Mouse (Mus musculus): ENCODE data around the gene Plet1. TPM values are rescaled to one million over a fixed set of nuclear protein-coding genes. Genes with fewer than 3 reads are reported as not detected.

Gene Plet1
- polyA plus RNA-seq, 1 experiment from 2014 or later = 0.90 TPM

- no peaks in the 10 kb centered on the region for H3K9me3 ChIP-seq (ENCODE audit: control insufficient read depth, low read length)
- no peak overlapping the region for H3K9ac ChIP-seq (ENCODE audit: low read depth, low read length)
- H3K27me3 ChIP-seq (replicated peaks; ENCODE audit: control insufficient read depth, insufficient read depth, low read length) = no peaks in the 10 kb centered on the region
- H3K27ac ChIP-seq (ENCODE audit: low read depth, low read length) = no peak overlapping the region
- ATAC-seq = 0 out of 2 replicates have a peak, but pooled peaks have one; percentile 54
- H3K4me3 ChIP-seq (ENCODE audit: low read length) = no peak overlapping the region
- peak overlapping the region; percentile 34 for H3K4me2 ChIP-seq (ENCODE audit: low read length)
- H3K36me3 ChIP-seq (ENCODE audit: control insufficient read depth, insufficient read depth, low read length) = no peaks in the 10 kb centered on the region
- 4% methylated on average over 10 of the region's 10 CpGs for WGBS
- H3K4me1 ChIP-seq (ENCODE audit: control insufficient read depth, insufficient read depth, low read depth, low read length) = peaks cover 3% of the 10 kb centered on the region; the same call in 1 of the 2 replicates
Observed at GRCm38 (mm10) chr9:50485521-50485920, 8.8 kb upstream of the Plet1 start.

GRCm38 (mm10) chr9:50490836-50491235, 3.5 kb upstream of the Plet1 start:
- Histone ChIP-seq H3K4me2 (ENCODE audit: low read length) (no peak overlapping the region), H3K9me3 (ENCODE audit: control insufficient read depth, low read length) (no peaks in the 10 kb centered on the region), H3K27me3 (replicated peaks; ENCODE audit: control insufficient read depth, insufficient read depth, low read length) (no peaks in the 10 kb centered on the region), H3K4me3 (ENCODE audit: low read length) (no peak overlapping the region), H3K27ac (ENCODE audit: low read depth, low read length) (no peak overlapping the region), H3K36me3 (ENCODE audit: control insufficient read depth, insufficient read depth, low read length) (no peaks in the 10 kb centered on the region), H3K4me1 (ENCODE audit: control insufficient read depth, insufficient read depth, low read depth, low read length) (no peaks in the 10 kb centered on the region; the same call in 1 of the 2 replicates), H3K9ac (ENCODE audit: low read depth, low read length) (no peak overlapping the region)
- no peak for ATAC-seq

DNA sequence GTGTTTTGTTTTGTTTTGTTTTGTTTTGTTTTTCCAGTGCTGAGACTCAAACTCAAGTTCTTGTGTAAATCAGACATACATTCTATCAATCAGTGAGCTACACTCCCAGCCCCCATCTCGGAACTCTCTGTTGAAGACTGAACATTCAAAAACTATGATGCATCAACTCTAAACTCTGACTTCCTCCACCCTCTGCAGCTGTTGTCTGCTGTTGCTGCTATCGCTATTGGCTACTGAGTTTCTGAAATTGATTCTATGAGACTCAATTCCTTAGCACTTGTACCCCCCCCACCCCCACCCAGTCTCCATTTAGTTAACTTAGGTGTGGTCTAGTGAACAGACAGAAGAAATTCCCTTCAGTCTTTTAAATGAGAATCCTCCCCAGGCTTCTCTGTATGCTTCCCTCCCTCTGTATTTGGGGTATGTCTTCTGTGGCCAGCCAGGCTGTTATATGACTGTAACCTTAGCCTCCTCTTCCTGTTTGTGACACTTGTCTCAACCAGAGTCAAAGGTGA, 2.7 kb upstream of the Plet1 start:
- Histone ChIP-seq H3K9me3 (ENCODE audit: control insufficient read depth, low read length) (no peaks in the 10 kb centered on the region), H3K36me3 (ENCODE audit: control insufficient read depth, insufficient read depth, low read length) (no peaks in the 10 kb centered on the region), H3K4me1 (ENCODE audit: control insufficient read depth, insufficient read depth, low read depth, low read length) (peaks cover 3% of the 10 kb centered on the region), H3K27me3 (replicated peaks; ENCODE audit: control insufficient read depth, insufficient read depth, low read length) (no peaks in the 10 kb centered on the region), H3K4me2 (ENCODE audit: low read length) (no peak overlapping the region), H3K27ac (ENCODE audit: low read depth, low read length) (no peak overlapping the region), H3K4me3 (ENCODE audit: low read length) (no peak overlapping the region), H3K9ac (ENCODE audit: low read depth, low read length) (no peak overlapping the region)
- 77% methylated on average over 2 of the region's 2 CpGs for WGBS
- no peak for ATAC-seq

- no peak overlapping the region for H3K4me3 ChIP-seq (ENCODE audit: low read length)
- H3K27me3 ChIP-seq (replicated peaks; ENCODE audit: control insufficient read depth, insufficient read depth, low read length) = no peaks in the 10 kb centered on the region; the same call in 1 of the 2 replicates
- WGBS = 75% methylated on average over 2 of the region's 2 CpGs
- H3K9ac ChIP-seq (ENCODE audit: low read depth, low read length) = no peak overlapping the region
- H3K4me1 ChIP-seq (ENCODE audit: control insufficient read depth, insufficient read depth, low read depth, low read length) = peaks cover 3% of the 10 kb centered on the region
- H3K27ac ChIP-seq (ENCODE audit: low read depth, low read length) = no peak overlapping the region
- no peaks in the 10 kb centered on the region for H3K9me3 ChIP-seq (ENCODE audit: control insufficient read depth, low read length)
- H3K4me2 ChIP-seq (ENCODE audit: low read length) = no peak overlapping the region
- no peak for ATAC-seq
- no peaks in the 10 kb centered on the region for H3K36me3 ChIP-seq (ENCODE audit: control insufficient read depth, insufficient read depth, low read length)
Observed at GRCm38 (mm10) chr9:50493777-50494176, 548 bp upstream of the Plet1 start.

GRCm38 (mm10) chr9:50495405-50496150, 1.3 kb downstream of the Plet1 start:
- no peak overlapping the region for H3K4me2 ChIP-seq (ENCODE audit: low read length)
- no peaks in the 10 kb centered on the region for H3K36me3 ChIP-seq (ENCODE audit: control insufficient read depth, insufficient read depth, low read length)
- H3K9me3 ChIP-seq (ENCODE audit: control insufficient read depth, low read length) = no peaks in the 10 kb centered on the region
- no peak overlapping the region for H3K27ac ChIP-seq (ENCODE audit: low read depth, low read length)
- ATAC-seq = no peak
- H3K4me1 ChIP-seq (ENCODE audit: control insufficient read depth, insufficient read depth, low read depth, low read length) = peaks cover 3% of the 10 kb centered on the region
- H3K9ac ChIP-seq (ENCODE audit: low read depth, low read length) = no peak overlapping the region
- no peak overlapping the region for H3K4me3 ChIP-seq (ENCODE audit: low read length)
- WGBS = 71% methylated on average over 10 of the region's 10 CpGs
- H3K27me3 ChIP-seq (replicated peaks; ENCODE audit: control insufficient read depth, insufficient read depth, low read length) = no peaks in the 10 kb centered on the region; the same call in 1 of the 2 replicates

GRCm38 (mm10) chr9:50496151-50496505, 1.8 kb downstream of the Plet1 start:
- H3K4me2 ChIP-seq (ENCODE audit: low read length) = no peak overlapping the region
- H3K9ac ChIP-seq (ENCODE audit: low read depth, low read length) = no peak overlapping the region
- no peaks in the 10 kb centered on the region for H3K36me3 ChIP-seq (ENCODE audit: control insufficient read depth, insufficient read depth, low read length)
- no peaks in the 10 kb centered on the region for H3K9me3 ChIP-seq (ENCODE audit: control insufficient read depth, low read length)
- no peak overlapping the region for H3K4me3 ChIP-seq (ENCODE audit: low read length)
- WGBS = 24% methylated on average over 6 of the region's 6 CpGs
- peaks cover 3% of the 10 kb centered on the region for H3K4me1 ChIP-seq (ENCODE audit: control insufficient read depth, insufficient read depth, low read depth, low read length)
- H3K27me3 ChIP-seq (replicated peaks; ENCODE audit: control insufficient read depth, insufficient read depth, low read length) = no peaks in the 10 kb centered on the region; the same call in 1 of the 2 replicates
- no peak for ATAC-seq
- no peak overlapping the region for H3K27ac ChIP-seq (ENCODE audit: low read depth, low read length)

GRCm38 (mm10) chr9:50496546-50496945, 2.2 kb downstream of the Plet1 start:
- H3K27ac ChIP-seq (ENCODE audit: low read depth, low read length) = no peak overlapping the region
- H3K9me3 ChIP-seq (ENCODE audit: control insufficient read depth, low read length) = no peaks in the 10 kb centered on the region
- 28% methylated on average over 6 of the region's 6 CpGs for WGBS
- no peak overlapping the region for H3K4me3 ChIP-seq (ENCODE audit: low read length)
- no peak for ATAC-seq
- H3K4me1 ChIP-seq (ENCODE audit: control insufficient read depth, insufficient read depth, low read depth, low read length) = peaks cover 3% of the 10 kb centered on the region
- no peaks in the 10 kb centered on the region; the same call in 1 of the 2 replicates for H3K27me3 ChIP-seq (replicated peaks; ENCODE audit: control insufficient read depth, insufficient read depth, low read length)
- H3K36me3 ChIP-seq (ENCODE audit: control insufficient read depth, insufficient read depth, low read length) = no peaks in the 10 kb centered on the region
- H3K4me2 ChIP-seq (ENCODE audit: low read length) = no peak overlapping the region
- H3K9ac ChIP-seq (ENCODE audit: low read depth, low read length) = no peak overlapping the region

- no peak for ATAC-seq
- H3K36me3 ChIP-seq (ENCODE audit: control insufficient read depth, insufficient read depth, low read length) = no peaks in the 10 kb centered on the region
- WGBS = 82% methylated on average over 6 of the region's 6 CpGs
- H3K4me3 ChIP-seq (ENCODE audit: low read length) = no peak overlapping the region
- H3K4me2 ChIP-seq (ENCODE audit: low read length) = no peak overlapping the region
- no peaks in the 10 kb centered on the region; the same call in 1 of the 2 replicates for H3K27me3 ChIP-seq (replicated peaks; ENCODE audit: control insufficient read depth, insufficient read depth, low read length)
- no peaks in the 10 kb centered on the region for H3K9me3 ChIP-seq (ENCODE audit: control insufficient read depth, low read length)
- no peak overlapping the region for H3K27ac ChIP-seq (ENCODE audit: low read depth, low read length)
- peaks cover 3% of the 10 kb centered on the region for H3K4me1 ChIP-seq (ENCODE audit: control insufficient read depth, insufficient read depth, low read depth, low read length)
- no peak overlapping the region for H3K9ac ChIP-seq (ENCODE audit: low read depth, low read length)
Observed at GRCm38 (mm10) chr9:50497076-50497475, 2.8 kb downstream of the Plet1 start.

DNA sequence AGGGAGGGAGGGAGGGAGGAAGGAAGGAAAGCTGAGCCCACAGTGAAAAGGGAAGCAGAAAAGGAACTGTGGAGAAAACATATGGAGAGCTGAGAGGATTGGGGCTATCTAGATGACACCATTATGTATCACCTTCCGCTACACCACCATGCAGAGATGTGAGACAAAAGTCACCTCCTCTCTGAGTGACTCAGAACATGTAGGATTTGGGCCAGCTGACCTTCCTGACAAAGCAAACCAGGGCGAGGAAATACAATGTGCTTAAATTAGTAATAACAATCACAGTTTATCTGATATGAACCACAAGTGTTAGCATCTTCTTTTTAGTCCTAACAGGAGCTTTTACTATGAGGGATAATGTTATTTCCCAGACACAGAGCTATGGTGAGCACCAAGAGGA, 3.2 kb downstream of the Plet1 start:
- Histone ChIP-seq H3K4me2 (ENCODE audit: low read length) (no peak overlapping the region), H3K4me1 (ENCODE audit: control insufficient read depth, insufficient read depth, low read depth, low read length) (peaks cover 3% of the 10 kb centered on the region), H3K36me3 (ENCODE audit: control insufficient read depth, insufficient read depth, low read length) (no peaks in the 10 kb centered on the region), H3K9me3 (ENCODE audit: control insufficient read depth, low read length) (no peaks in the 10 kb centered on the region), H3K9ac (ENCODE audit: low read depth, low read length) (no peak overlapping the region), H3K27ac (ENCODE audit: low read depth, low read length) (no peak overlapping the region), H3K4me3 (ENCODE audit: low read length) (no peak overlapping the region), H3K27me3 (replicated peaks; ENCODE audit: control insufficient read depth, insufficient read depth, low read length) (no peaks in the 10 kb centered on the region; the same call in 1 of the 2 replicates)
- 90% methylated on average over 2 of the region's 2 CpGs for WGBS
- ATAC-seq = no peak
